Mouse (Mus musculus) lung, postnatal 0 days (tissue): ENCODE measurements around the gene H6pd. TPM values are rescaled to one million over a fixed set of nuclear protein-coding genes. Genes with fewer than 3 reads are reported as not detected.
A peak's percentile ranks its signal among the peaks of the same experiment; 100 is the strongest.

Experiments used
- ATAC-seq: fragments of 200-750 bp; cut with Nextera tagmentation; 2 replicates; pipeline ENCODE4 v1.8.0; 2017; ENCODE audit warnings: moderate library complexity
- DNase-seq: peaks from one replicate; pipeline ENCODE4 v3.0.0-alpha.2; 2016; ENCODE audit warnings: low spot score
- H3K27ac ChIP-seq: fragments of 300-500 bp; sonication (generic); 2 replicates; pipeline ENCODE4 v1.5.1; 2014; ENCODE audit warnings: antibody characterized with exemption, mild to moderate bottlenecking, low read length, mixed read lengths
- H3K27me3 ChIP-seq: fragments of 300-500 bp; sonication (generic); replicated peaks from 2 replicates; pipeline ENCODE4 v1.6.1; 2014; ENCODE audit warnings: low read length, mixed read lengths; ENCODE audit not compliant: insufficient read depth
- H3K36me3 ChIP-seq: fragments of 300-500 bp; sonication (generic); 2 replicates; pipeline ENCODE4 v1.6.1; 2014; ENCODE audit warnings: low read length, mixed read lengths; ENCODE audit not compliant: insufficient read depth
- H3K4me1 ChIP-seq: fragments of 300-500 bp; sonication (generic); 2 replicates; pipeline ENCODE4 v1.6.1; 2014; ENCODE audit warnings: antibody characterized with exemption, low read depth, low read length, mixed read lengths; ENCODE audit not compliant: insufficient read depth
- H3K4me2 ChIP-seq: fragments of 300-500 bp; sonication (generic); replicated peaks from 2 replicates; pipeline ENCODE4 v1.6.1; 2014; ENCODE audit warnings: low read depth, mild to moderate bottlenecking, low read length, moderate library complexity, mixed read lengths
- H3K4me3 ChIP-seq: fragments of 300-500 bp; sonication (generic); 2 replicates; pipeline ENCODE4 v1.5.1; 2014; ENCODE audit warnings: low read depth, low read length
- H3K9ac ChIP-seq: fragments of 300-500 bp; sonication (generic); replicated peaks from 2 replicates; pipeline ENCODE4 v1.6.1; 2014; ENCODE audit warnings: low read depth, mild to moderate bottlenecking
- H3K9me3 ChIP-seq: fragments of 300-500 bp; sonication (generic); 2 replicates; pipeline ENCODE4 v1.6.1; 2016; ENCODE audit warnings: low read length, mixed read lengths
- CTCF ChIP-seq: IDR thresholded peaks from 2 replicates; pipeline ENCODE4 v1.5.1; 2016; ENCODE audit warnings: antibody characterized with exemption, mild to moderate bottlenecking
- EP300 ChIP-seq: IDR thresholded peaks from 2 replicates; pipeline ENCODE4 v1.6.1; 2016; ENCODE audit warnings: antibody characterized with exemption, mild to moderate bottlenecking, control low read depth
- WGBS: fragments of 180-500 bp; shearing (Covaris S2); extraction: QIAGEN DNeasy Blood & Tissue Kit; methylation state at CpG from one replicate; pipeline ENCODE4 v1.1.7; 2014; 5-methylcytosine and 5-hydroxymethylcytosine counted together
- polyA plus RNA-seq: library from polyadenylated mRNA; unstranded; fragments of >200 nt; fragmentation: Nextera tagmentation; extraction: Ambion mirVana; gene quantifications from 2 replicates; pipeline ENCODE4 v1.2.1, GENCODE M21; 2015

Gene H6pd
- polyA plus RNA-seq, 1 experiment from 2014 or later: 45.8 TPM

- ATAC-seq: no peak
- Histone ChIP-seq H3K27me3 (no peaks in the 10 kb centered on the region), H3K36me3 (peaks cover 12% of the 10 kb centered on the region; the same call in 1 of the 2 replicates), H3K9me3 (no peaks in the 10 kb centered on the region), H3K27ac (no peak overlapping the region), H3K4me2 (no peak overlapping the region), H3K4me3 (no peak overlapping the region), H3K4me1 (peaks cover 12% of the 10 kb centered on the region; the same call in 1 of the 2 replicates), H3K9ac (no peak overlapping the region)
- TF ChIP-seq CTCF (no peak), EP300 (no peak)
- WGBS: 78% methylated on average over 10 of the region's 10 CpGs
- DNase-seq: no peak
Measured at GRCm38 (mm10) chr4:149986671-149987417, 22.0 kb downstream of the H6pd start.

GRCm38 (mm10) chr4:149983921-149984645, 24.7 kb downstream of the H6pd start:
- no peak for ATAC-seq

GRCm38 (mm10) chr4:149982154-149982553, 26.7 kb downstream of the H6pd start:
- no peaks in the 10 kb centered on the region for H3K27me3 ChIP-seq
- peaks cover 18% of the 10 kb centered on the region; the same call in 1 of the 2 replicates for H3K36me3 ChIP-seq
- H3K9me3 ChIP-seq: no peaks in the 10 kb centered on the region
- no peak overlapping the region for H3K27ac ChIP-seq
- no peak overlapping the region for H3K4me2 ChIP-seq
- WGBS: 80% methylated on average over 15 of the region's 15 CpGs
- no peak overlapping the region for H3K9ac ChIP-seq
- no peak overlapping the region for H3K4me3 ChIP-seq
- no peaks in the 10 kb centered on the region for H3K4me1 ChIP-seq
- ATAC-seq: no peak
- DNase-seq: no peak
- no peak for TF ChIP-seq EP300
- no peak for TF ChIP-seq CTCF

More at GRCm38 (mm10) chr4:149983921-149984645, 24.7 kb downstream of the H6pd start:
- H3K27me3 ChIP-seq: no peaks in the 10 kb centered on the region
- no peaks in the 10 kb centered on the region for H3K9me3 ChIP-seq
- no peak for DNase-seq
- TF ChIP-seq EP300 (no peak), CTCF (no peak)
- 91% methylated on average over 23 of the region's 23 CpGs for WGBS
- no peak overlapping the region for H3K4me2 ChIP-seq
- no peak overlapping the region for H3K4me3 ChIP-seq
- H3K36me3 ChIP-seq: peaks cover 18% of the 10 kb centered on the region; the same call in 1 of the 2 replicates
- no peak overlapping the region for H3K9ac ChIP-seq
- no peaks in the 10 kb centered on the region for H3K4me1 ChIP-seq
- H3K27ac ChIP-seq: no peak overlapping the region

GRCm38 (mm10) chr4:149979819-149980308, 29.0 kb downstream of the H6pd start:
- Histone ChIP-seq H3K27ac (no peak overlapping the region), H3K9ac (no peak overlapping the region), H3K4me2 (no peak overlapping the region), H3K27me3 (no peaks in the 10 kb centered on the region), H3K4me3 (no peak overlapping the region), H3K36me3 (peaks cover 18% of the 10 kb centered on the region; the same call in 1 of the 2 replicates), H3K9me3 (no peaks in the 10 kb centered on the region), H3K4me1 (no peaks in the 10 kb centered on the region)
- WGBS: 6% methylated on average over 12 of the region's 12 CpGs
- ATAC-seq (peak; percentile 77), DNase-seq (peak; percentile 91)
- TF ChIP-seq CTCF: peak; percentile 95
- TF ChIP-seq EP300: peak; percentile 74; the same call in 1 of the 2 replicates

GRCm38 (mm10) chr4:149978820-149979219, 30.0 kb downstream of the H6pd start:
- TF ChIP-seq EP300: no peak
- no peak for TF ChIP-seq CTCF
- Histone ChIP-seq H3K4me2 (no peak overlapping the region), H3K27ac (no peak overlapping the region), H3K27me3 (no peaks in the 10 kb centered on the region), H3K4me1 (no peaks in the 10 kb centered on the region), H3K36me3 (peaks cover 18% of the 10 kb centered on the region; the same call in 1 of the 2 replicates), H3K9ac (no peak overlapping the region), H3K4me3 (no peak overlapping the region), H3K9me3 (no peaks in the 10 kb centered on the region)
- ATAC-seq (no peak), DNase-seq (no peak)
- 85% methylated on average over 2 of the region's 2 CpGs for WGBS

- Histone ChIP-seq H3K27ac (no peak overlapping the region), H3K4me2 (no peak overlapping the region), H3K4me1 (no peaks in the 10 kb centered on the region), H3K27me3 (no peaks in the 10 kb centered on the region), H3K9me3 (no peaks in the 10 kb centered on the region), H3K9ac (no peak overlapping the region), H3K4me3 (no peak overlapping the region), H3K36me3 (0 out of 2 replicates have a peak, but pooled peaks cover 9% of the 10 kb centered on the region)
- DNase-seq (peak; percentile 48), ATAC-seq (peak; percentile 25; the same call in 1 of the 2 replicates)
- 51% methylated on average over 17 of the region's 17 CpGs for WGBS
- no peak for TF ChIP-seq EP300
Measured at GRCm38 (mm10) chr4:149977801-149978544, 30.9 kb downstream of the H6pd start.
